Mouse (Mus musculus): Measurements from ENCODE around the gene Cdkn2aip. TPM values are rescaled to one million over a fixed set of nuclear protein-coding genes. Genes with fewer than 3 reads are reported as not detected.
A peak's percentile ranks its signal among the peaks of the same experiment; 100 is the strongest.

Gene Cdkn2aip
- total RNA-seq, 2 experiments from 2014 or later = 16.6 to 20.6 TPM

DNA sequence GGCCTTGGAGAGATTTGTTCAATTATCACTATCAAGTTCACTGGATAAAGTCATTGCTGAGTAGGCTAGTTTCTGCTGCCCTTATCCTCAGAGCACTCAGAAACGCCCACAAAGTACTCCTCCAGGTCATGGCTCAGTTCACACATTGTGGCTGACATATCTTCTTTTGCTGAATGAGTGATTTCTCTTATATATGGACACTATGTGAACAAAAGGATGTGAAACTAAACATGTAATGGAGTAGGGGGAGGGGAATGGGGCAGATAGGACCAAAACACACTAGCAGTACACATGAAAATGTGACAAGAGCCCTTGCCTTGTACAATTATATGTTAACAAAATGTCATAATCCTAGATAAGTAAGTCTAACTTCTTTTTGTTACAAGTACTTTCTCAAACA is 11.4 kb downstream of the Cdkn2aip start:
- no peak for DNase-seq (ENCODE audit: low spot score in 2 of 2)
- intact Hi-C loops (cut with DNase I) = no loop called here

DNA sequence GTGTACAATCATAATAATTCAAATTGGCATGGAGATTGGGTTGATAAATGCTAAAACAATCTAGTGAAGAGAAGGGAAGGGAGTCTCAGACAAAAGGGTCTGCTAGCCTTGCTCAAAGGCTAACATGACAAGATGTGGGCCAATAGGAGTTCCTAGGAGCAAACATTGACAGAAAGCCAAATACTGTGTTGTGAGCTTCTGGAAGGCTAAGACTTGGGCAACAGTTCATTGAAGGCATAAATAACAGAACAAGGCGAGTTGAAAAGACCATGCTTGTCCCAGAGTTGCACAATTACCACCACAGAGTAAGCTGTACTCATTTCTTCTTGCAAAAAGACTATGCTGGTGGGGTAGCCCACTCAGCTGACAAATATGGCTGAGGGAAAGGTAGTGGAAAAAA is 16.0 kb downstream of the Cdkn2aip start:
- intact Hi-C loops (cut with DNase I) = no loop called here
- DNase-seq (ENCODE audit: low spot score in 2 of 2) = no peak

DNA sequence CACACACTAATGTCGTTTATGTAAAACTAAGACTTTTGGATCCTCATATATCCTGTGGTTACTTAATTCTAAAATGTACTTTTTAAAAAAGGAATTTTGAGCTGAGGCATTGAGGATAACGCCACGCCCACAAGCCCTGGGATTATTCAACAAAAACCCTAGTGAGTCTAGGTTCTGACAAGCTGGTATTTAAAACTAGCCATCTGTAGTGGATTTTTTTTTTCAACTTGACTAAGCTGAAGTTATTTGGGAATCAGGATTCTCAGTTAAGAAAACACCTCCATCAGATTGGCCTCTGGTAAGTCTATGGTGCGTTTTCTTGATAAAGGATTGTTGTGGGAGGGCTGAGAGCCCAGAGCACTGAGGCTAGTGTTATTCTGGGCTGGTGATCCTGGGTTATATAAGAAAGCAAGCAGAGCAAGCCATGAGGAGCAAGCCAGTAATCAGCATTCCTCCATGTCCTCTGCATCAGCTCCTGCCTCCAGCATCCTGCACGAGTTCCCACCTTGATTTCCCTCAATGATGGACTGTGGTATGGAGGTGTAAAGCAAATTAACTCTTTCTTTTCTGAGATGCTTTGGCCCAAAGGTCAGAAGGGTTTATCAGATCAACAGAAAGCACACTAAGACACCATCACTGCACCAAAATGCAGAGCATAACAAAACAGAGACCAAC is 18.2 kb downstream of the Cdkn2aip start:
- peak; percentile 42 to 47 for DNase-seq (ENCODE audit: low spot score in 2 of 2)

DNA sequence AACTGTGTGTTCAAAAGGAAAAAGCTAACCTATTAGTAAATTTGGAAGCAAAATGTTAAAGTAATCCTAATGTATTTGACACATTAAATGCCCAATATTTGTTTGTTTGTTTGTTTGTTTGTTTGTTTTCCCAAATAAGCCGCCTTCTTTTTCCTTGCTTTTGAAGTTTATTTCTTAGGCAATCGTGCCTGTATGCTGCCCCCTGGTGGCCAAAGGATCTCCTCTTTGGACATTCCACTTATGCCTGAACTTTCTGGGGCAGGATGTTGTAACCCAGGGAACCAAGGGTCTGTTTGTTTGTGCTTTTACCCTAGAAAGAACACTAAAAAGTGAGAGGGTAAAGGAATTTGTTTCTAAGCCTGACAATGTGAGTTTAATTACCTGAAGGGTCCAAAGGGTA is 20.6 kb downstream of the Cdkn2aip start:
- intact Hi-C loops (cut with DNase I) = loop anchor here (5.0 kb wide), 2 partner anchors 136 to 161 kb away; partner anchors contain the start of genes Rwdd4a and Trappc11

More for the DNA sequence above, 18.2 kb downstream of the Cdkn2aip start:
- intact Hi-C loops (cut with DNase I) = no loop called here

DNA sequence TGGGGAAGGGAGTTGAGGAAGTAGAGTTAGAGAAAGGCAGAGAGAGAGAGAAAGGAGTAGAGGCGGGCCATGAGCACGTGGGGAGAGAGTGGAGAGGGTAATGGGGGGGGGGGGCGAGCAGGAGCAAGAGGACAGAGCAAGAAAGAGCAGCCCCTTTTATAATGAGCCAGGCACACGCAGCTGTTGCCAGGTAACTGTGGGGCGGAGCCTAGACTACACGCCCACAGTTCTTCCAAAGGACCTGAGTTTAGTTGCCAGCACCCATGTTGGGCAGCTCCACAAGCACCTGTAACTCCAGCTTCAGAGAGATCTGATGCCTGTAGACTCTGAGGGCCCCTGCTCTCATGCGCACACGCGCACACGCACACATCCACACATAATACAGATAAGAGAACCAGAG is 21.9 kb downstream of the Cdkn2aip start:
- intact Hi-C loops (cut with DNase I) = loop anchor here (5.0 kb wide), 2 partner anchors 135 to 160 kb away; partner anchors contain the start of genes Rwdd4a and Trappc11

More for the DNA sequence above, 20.6 kb downstream of the Cdkn2aip start:
- peak; percentile 50 to 64 for DNase-seq (ENCODE audit: low spot score in 2 of 2)

DNA sequence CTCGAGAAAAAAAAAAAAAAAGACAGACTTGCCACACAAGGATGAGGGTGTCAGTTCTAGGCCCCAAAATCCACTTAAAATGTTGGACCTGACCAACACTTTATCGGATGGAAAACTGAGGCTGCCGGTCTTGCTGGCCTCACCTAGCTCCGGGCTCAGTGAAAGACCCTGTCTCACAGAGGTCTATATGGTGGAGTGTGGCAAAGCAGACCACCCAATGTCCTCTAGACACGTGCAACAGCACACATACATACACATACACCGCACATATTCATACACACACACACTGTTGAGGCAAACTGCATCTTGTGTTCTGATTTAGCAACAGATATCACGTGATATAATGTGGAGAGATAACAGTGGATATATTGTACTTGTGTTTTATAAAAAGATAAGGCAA is 22.4 kb downstream of the Cdkn2aip start:
- no peak for DNase-seq (ENCODE audit: low spot score in 2 of 2)
- intact Hi-C loops (cut with DNase I) = loop anchor here (5.0 kb wide), 2 partner anchors 134 to 159 kb away; partner anchors contain the start of genes Rwdd4a and Trappc11

More for the DNA sequence above, 21.9 kb downstream of the Cdkn2aip start:
- no peak for DNase-seq (ENCODE audit: low spot score in 2 of 2)

DNA sequence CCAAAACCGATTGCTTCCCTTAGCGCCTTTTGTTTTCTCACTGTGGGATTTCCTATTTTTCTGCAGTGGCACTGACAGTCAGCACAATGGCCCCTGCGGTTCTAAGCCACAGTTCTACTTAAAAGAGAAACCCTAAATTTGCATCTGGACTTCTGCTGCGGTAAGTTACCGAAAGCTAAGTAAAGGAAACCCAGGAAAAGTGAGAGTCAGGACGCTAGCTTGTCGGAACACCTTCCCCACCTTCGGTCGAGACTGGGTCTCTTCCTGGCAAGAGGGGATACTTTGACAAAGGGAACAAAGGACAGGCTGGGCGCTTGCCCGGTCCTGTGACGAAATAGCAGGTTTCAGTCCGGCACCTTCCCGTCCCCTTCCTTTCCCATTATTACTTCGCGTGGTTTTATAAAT is 23.1 kb downstream of the Cdkn2aip start:
- intact Hi-C loops (cut with DNase I) = loop anchor here (5.0 kb wide), 2 partner anchors 133 to 158 kb away; partner anchors contain the start of genes Rwdd4a and Trappc11

DNA sequence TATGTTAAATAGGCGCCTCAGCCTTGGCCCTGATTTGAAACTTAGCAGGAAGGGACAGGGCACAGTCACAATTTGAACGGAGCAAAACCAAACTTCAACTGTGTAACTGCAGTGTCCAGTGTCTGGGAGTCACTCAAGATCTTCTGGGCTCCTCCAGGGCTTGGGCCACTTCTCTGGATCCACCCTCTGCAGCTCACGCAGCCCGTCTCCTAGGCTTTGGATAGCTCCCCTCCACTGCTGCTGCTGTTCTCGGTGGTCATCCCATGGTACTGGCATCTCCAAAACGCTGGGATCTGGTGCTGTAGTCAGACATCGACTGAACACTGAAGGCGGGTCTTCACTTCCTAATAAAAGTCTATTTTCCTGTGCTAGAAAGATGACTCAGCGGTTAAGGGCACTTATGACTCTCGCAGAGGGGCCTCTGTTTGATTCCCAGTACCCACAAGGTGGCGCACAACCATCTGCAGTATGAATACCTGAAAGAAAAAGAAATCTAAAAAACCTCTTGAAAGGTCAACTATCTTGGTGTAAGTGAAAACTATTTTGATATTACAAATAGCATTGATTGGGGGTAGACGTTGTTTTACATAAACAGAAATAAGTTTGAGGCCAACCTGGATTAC is 23.9 kb downstream of the Cdkn2aip start:
- intact Hi-C loops (cut with DNase I) = loop anchor here (5.0 kb wide), 2 partner anchors 133 to 158 kb away; partner anchors contain the start of genes Rwdd4a and Trappc11
- DNase-seq (ENCODE audit: low spot score in 2 of 2) = no peak

More for the DNA sequence above, 23.1 kb downstream of the Cdkn2aip start:
- DNase-seq (ENCODE audit: low spot score in 2 of 2) = no peak

DNA sequence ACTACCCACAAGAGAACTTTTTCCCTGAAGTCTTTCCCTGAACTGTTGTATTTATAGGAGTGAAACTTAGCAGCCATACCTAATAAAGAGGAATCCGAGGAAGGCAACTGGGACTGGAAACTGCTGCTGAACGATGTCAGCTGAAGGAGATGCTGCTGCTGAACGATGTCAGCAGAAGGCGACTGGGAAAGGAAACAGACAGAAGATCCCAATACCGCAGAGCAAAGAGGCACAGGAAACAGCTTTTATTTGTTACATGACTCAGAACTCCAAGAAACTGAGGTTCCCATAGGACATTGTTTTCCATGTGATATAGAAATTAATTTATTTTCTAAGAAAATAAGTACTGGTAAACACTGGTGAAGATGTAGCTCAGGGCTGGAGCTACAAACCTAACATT is 29.3 kb downstream of the Cdkn2aip start:
- DNase-seq (ENCODE audit: low spot score in 2 of 2) = no peak
- intact Hi-C loops (cut with DNase I) = no loop called here

DNA sequence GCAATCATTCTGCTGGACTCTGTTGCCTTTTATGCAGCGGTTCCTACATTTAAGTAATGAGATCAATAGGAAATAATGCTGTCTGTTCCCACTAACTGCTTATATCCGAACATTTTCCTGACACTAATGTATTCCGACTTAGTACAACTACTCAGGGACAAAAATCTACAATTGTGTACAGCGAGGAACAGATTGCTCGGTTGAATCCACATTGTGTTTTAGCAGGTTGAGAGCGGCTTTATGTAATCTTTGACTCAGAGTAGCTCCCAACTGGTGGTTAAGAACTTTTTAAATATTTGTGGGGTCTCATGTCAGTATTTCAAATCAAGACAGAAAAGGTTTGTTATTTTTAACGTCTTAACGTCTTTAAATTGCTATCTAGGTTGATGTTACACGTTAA is 29.7 kb downstream of the Cdkn2aip start:
- DNase-seq (ENCODE audit: low spot score in 2 of 2) = no peak
- intact Hi-C loops (cut with DNase I) = no loop called here

DNA sequence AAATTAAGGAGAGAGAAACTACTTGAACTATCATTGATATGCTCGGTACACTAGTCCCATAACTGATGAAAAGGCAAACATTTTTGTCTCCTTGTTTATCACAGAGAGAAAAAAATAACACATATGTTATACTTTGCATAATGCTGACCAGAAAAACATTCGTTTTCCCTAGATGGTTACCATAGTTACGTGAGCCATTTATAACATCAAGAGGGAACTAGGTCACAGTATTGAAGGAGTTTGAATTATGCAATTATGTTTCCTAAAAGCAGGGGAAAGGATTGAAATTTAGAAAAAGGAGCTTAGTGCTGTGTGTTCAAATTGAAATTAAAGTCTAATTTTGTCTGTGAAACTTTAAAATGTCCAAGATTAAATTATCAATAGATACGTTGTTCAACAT is 33.4 kb downstream of the Cdkn2aip start:
- intact Hi-C loops (cut with DNase I) = no loop called here
- no peak for DNase-seq (ENCODE audit: low spot score in 2 of 2)

DNA sequence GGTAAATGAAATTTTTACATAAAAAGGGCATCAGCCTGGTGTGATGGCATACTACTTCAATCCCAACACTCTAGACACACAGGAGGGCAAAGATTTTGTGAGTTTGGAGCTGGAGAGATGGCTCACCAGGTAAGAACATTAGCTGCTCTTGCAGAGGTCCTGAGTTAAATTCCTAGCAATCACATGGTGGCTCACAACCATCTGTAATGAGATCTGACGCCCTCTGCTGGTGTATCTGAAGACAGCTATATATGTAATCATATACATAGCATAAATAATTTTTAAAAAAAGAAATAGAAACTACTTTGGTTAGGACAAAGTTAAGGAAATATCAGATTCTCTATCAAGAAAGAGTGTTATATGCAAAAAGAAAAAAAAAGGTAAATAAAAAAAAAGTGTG is 34.1 kb downstream of the Cdkn2aip start:
- DNase-seq (ENCODE audit: low spot score in 2 of 2) = no peak
- intact Hi-C loops (cut with DNase I) = loop anchor here (10.0 kb wide), 1 partner anchor 265 kb away; no protein-coding TSS in a partner anchor

DNA sequence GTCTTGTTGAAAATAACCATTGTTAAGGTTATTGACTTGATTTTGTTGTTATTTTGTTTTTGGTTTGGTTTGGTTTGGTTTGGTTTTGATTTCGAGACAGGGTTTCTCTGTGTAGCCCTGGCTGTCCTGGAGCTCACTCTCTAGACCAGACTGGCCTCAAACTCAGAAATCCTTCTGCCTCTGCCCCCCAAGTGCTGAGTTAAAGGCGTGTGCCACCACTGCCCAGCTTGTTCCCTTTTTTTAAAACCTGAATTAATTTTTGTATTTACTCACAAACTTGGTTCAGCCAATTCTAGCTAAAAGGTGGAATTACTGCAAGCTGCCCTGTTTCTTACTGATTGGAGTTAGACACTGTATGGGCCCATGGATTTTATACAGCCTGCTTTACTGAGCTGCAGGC is 37.1 kb downstream of the Cdkn2aip start:
- intact Hi-C loops (cut with DNase I) = loop anchor here (10.0 kb wide), 1 partner anchor 262 kb away; no protein-coding TSS in a partner anchor
- DNase-seq (ENCODE audit: low spot score in 2 of 2) = no peak

DNA sequence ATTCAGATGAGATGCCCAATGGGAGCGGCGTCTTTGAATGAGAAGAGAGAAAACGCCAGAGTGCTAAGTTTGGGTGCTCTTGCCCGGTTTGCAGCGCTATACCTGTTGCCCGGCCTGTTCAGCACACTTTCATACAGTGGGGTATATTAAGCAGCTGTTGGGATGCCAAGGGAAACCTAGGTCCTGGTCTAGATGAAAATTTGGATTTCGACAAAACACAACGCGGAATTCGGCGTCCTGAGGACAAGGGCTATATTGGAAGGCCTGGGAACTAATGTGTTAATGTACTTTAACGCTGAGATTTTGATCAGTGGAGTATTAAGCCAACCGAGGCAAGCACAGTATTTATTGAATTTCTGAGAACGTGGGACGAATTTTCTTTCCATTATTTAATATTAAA is 37.5 kb downstream of the Cdkn2aip start:
- DNase-seq (ENCODE audit: low spot score in 2 of 2) = no peak
- intact Hi-C loops (cut with DNase I) = loop anchor here (10.0 kb wide), 1 partner anchor 261 kb away; no protein-coding TSS in a partner anchor

DNA sequence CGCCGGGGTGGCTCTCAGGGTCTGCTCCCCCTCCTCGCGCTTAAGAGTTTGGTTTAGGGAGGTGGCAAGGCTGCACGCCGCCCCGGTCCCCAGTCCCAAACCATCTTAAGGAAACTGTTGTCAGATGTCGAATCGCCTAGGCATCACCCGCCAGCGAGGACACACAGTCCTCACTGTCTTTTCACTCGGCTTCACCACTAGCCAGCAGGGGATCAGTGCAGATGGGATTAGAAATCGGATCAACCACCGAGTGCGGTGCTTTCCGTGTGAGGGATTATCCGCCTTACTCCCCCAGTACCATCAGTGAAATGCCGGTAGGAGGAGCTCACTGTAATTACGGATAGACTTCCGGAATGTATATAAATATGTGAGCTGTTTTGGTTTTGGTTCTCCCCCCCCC is 37.9 kb downstream of the Cdkn2aip start:
- intact Hi-C loops (cut with DNase I) = loop anchor here (2.0 to 10.0 kb wide), 2 partner anchors 39 to 261 kb away; no protein-coding TSS in a partner anchor
- DNase-seq (ENCODE audit: low spot score in 2 of 2) = no peak

DNA sequence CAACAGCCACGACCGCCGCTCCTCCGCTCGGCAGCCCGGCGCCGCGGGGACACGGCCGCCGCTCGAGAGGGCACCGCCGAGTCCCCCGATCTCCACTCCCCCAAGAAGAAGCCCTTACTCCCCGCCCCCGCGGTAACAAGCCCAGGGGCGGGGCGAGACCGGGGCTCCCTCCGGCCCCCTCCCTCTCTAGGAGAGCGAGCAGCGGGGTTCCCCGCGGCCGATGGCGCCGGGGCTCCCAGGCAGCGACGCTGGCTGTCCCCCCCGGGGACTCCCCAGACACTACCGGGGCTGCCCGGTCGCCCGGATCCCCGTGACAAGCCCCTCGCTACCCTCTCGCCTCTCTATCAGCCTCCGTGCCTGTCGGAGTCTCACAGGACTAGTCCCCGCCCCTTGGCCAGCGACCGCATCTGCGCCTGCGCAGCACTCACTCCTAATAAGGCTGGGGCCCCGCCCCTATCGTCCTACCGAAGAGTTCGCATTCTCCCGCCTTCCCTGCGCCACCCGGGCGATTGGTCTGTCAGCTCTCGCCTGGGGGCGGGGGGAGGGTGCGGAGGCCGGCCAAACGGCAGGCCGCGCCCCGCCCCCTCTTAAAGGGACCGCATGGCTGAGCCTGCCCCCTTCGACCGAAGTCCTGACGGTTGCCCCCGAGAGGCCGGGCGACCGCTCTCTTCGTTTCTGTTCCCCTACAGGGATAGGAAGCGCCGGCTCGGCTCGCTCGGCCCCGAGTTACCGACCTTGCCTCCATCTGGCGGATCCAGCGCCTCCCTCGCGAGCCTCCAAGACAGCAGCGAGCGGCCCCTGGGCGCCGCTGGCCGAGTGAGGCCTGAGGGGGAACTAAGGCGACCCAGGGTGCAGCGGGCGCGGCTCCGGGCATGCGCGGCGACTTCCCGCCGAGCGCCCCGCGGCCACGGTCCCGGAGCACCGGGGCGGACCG is 38.7 kb downstream of the Cdkn2aip start, which contains the start of gene Ing2:
TSS of gene Ing2 (minus strand) at position 780 of the 934 bp plus-strand sequence.
- intact Hi-C loops (cut with DNase I) = loop anchor here (2.0 to 10.0 kb wide), 3 partner anchors 40 to 260 kb away; partner anchors contain the start of genes Rwdd4a and Trappc11
- DNase-seq (ENCODE audit: low spot score in 2 of 2) = peak; percentile 100

DNA sequence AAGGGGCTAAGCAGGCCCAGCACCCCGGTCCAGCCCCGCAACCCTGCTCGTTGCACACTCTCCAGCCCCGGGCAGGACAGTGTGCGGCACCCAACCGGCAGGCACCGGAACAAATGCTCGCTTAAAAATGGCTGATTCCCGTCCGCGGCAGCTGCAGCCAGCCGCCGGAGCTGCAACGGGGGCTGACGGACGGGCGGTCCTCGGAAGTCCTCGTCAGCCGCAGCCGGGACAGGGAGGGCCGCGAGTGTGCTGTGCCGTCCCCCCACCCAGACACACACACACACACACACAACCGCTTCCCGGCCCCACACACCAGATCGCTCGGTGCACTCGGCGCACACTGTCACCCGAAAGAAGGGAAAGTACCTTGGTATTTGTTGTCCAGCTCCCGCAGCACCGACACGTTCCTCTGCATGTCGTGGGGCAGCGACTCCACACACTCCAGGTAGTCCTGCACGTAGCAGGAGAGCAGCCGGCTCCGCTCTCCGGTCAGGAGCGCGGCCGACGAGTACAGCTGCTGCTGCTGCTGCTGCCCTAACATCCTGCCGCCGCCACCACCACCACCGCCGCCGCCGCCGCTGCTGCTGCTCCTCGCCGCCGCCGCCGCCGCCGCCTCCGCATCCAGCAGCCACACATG is 39.5 kb downstream of the Cdkn2aip start:
- intact Hi-C loops (cut with DNase I) = loop anchor here (2.0 to 10.0 kb wide), 3 partner anchors 41 to 259 kb away; partner anchors contain the start of genes Rwdd4a and Trappc11
- DNase-seq (ENCODE audit: low spot score in 2 of 2) = peak; percentile 32 to 41

DNA sequence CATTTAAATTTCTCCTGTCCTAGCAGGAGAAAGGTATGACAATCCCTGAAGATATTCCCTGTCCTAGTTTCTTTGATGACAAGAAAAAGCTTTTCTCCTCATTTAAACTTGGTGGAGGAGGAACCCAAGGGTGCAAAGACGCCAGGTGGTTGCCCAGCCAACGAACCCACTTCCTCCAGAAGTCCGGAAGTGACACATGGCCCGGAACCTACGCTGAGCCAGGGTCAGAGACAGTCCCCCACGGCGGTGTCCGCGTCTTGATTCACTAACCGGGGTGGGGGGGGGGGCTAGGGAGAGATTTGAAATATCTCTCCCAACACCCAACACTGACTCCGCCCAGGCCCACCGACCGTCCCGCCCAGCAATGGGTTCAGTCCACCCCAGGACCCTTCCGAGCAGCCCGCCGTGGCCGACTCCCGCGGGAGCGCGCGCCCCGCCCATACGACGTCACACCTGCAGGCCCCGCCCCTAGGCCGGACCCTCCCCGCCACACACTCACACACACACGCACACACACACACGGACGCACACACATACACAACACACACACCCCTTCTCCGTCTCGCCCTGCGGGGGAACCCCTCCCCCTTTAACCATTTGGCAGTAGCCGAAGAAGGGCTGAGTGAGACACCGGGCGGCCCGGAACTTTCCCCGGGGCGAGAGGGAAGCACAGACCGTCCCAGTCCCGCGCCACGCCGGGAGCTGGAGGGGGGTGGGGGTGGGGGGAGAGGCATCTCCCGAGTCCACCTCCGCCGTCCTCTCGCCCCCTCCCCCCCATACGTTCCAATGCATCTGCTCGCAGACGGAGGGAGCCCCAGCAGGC is 40.2 kb downstream of the Cdkn2aip start:
- peak; percentile 83 to 87 for DNase-seq (ENCODE audit: low spot score in 2 of 2)
- intact Hi-C loops (cut with DNase I) = loop anchor here (2.0 to 10.0 kb wide), 3 partner anchors 41 to 259 kb away; partner anchors contain the start of genes Rwdd4a and Trappc11

All from left cerebral cortex, postnatal 36 days (tissue).